Mouse (Mus musculus) cerebellum, adult 2 months (tissue): ENCODE data around the gene Gzmb. TPM values are rescaled to one million over a fixed set of nuclear protein-coding genes. Genes with fewer than 3 reads are reported as not detected.
"Not testable (repeated sequence)": the region's sequence is repeated elsewhere in the genome, so short reads cannot be mapped to it uniquely, and the experiment has no call there.

ENCODE experiments used
- DNase-seq, 2 experiments: peaks; one replicate each; pipeline ENCODE4 v3.0.0; 2021
- H3K27ac ChIP-seq: fragments of 200-500 bp; 2 replicates; pipeline ENCODE4 v1.5.1; 2012; ENCODE audit warnings: low read length, control low read depth, inconsistent platforms; ENCODE audit not compliant: insufficient read depth
- H3K27me3 ChIP-seq: fragments of 200-500 bp; 2 replicates; pipeline ENCODE4 v1.6.1; 2012; ENCODE audit warnings: inconsistent platforms, mild to moderate bottlenecking, low read length, moderate library complexity; ENCODE audit not compliant: control insufficient read depth, insufficient read depth
- H3K4me1 ChIP-seq: fragments of 200-500 bp; 2 replicates; pipeline ENCODE4 v1.6.1; 2011; ENCODE audit warnings: low read length; ENCODE audit not compliant: control insufficient read depth, insufficient read depth
- H3K4me3 ChIP-seq: fragments of 200-500 bp; replicated peaks from 2 replicates; pipeline ENCODE3; 2011; ENCODE audit warnings: mild to moderate bottlenecking, low read depth, low read length, control low read depth; ENCODE audit not compliant: insufficient read depth
- CTCF ChIP-seq: fragments of 200-500 bp; IDR thresholded peaks from 2 replicates; pipeline ENCODE4 v1.5.1; 2011; ENCODE audit warnings: low read depth, mild to moderate bottlenecking, control low read depth, low read length, moderate library complexity, borderline replicate concordance; ENCODE audit not compliant: insufficient read depth
- POLR2A ChIP-seq: fragments of 200-500 bp; IDR thresholded peaks from 2 replicates; pipeline ENCODE4 v1.6.1; 2011; ENCODE audit warnings: low read length, control low read depth, borderline replicate concordance; ENCODE audit not compliant: insufficient read depth
- WGBS: fragments of 180-500 bp; shearing (Covaris S2); methylation state at CpG from one replicate; pipeline ENCODE4 v1.1.7; 2018; 5-methylcytosine and 5-hydroxymethylcytosine counted together
- polyA plus RNA-seq: library from polyadenylated mRNA; depleted of rRNA; stranded (reverse); fragments of >200 nt; gene quantifications from 2 replicates; pipeline ENCODE4 v1.2.3, GENCODE M21; 2012

The Gzmb gene
- polyA plus RNA-seq, 1 experiment, result not detected

GRCm38 (mm10) chr14:56293146-56293545 is 31.1 kb upstream of the Gzmb start:
- no peak for DNase-seq
- TF ChIP-seq POLR2A, result no peak
- TF ChIP-seq CTCF, result no peak
- no peak overlapping the region for H3K4me3 ChIP-seq
- H3K4me1 ChIP-seq, result no peaks in the 10 kb centered on the region
- no peak overlapping the region for H3K27ac ChIP-seq
- H3K27me3 ChIP-seq, result no peaks in the 10 kb centered on the region

- Histone ChIP-seq H3K27ac (no peak overlapping the region), H3K27me3 (no peaks in the 10 kb centered on the region), H3K4me1 (no peaks in the 10 kb centered on the region), H3K4me3 (no peak overlapping the region)
- WGBS, result 49% methylated on average over 5 of the region's 5 CpGs
- no peak for TF ChIP-seq CTCF
- no peak for TF ChIP-seq POLR2A
- no peak for DNase-seq
Measured at GRCm38 (mm10) chr14:56288651-56289050, 26.6 kb upstream of the Gzmb start.

GRCm38 (mm10) chr14:56287806-56288205 is 25.7 kb upstream of the Gzmb start:
- 71% methylated on average over 5 of the region's 5 CpGs for WGBS
- DNase-seq, result no peak
- H3K27me3 ChIP-seq, result no peaks in the 10 kb centered on the region
- H3K27ac ChIP-seq, result no peak overlapping the region
- TF ChIP-seq POLR2A, result no peak
- TF ChIP-seq CTCF, result no peak
- H3K4me1 ChIP-seq, result no peaks in the 10 kb centered on the region
- no peak overlapping the region for H3K4me3 ChIP-seq

GRCm38 (mm10) chr14:56284356-56285325 is 22.6 kb upstream of the Gzmb start:
- H3K4me3 ChIP-seq, result no peak overlapping the region
- WGBS, result 87% methylated on average over 6 of the region's 6 CpGs

GRCm38 (mm10) chr14:56283816-56284215 is 21.8 kb upstream of the Gzmb start:
- TF ChIP-seq CTCF, result no peak
- no peak for TF ChIP-seq POLR2A
- no peak overlapping the region for H3K4me3 ChIP-seq
- H3K27ac ChIP-seq, result no peak overlapping the region
- no peak for DNase-seq
- no peaks in the 10 kb centered on the region for H3K27me3 ChIP-seq
- H3K4me1 ChIP-seq, result no peaks in the 10 kb centered on the region
- 89% methylated on average over 1 of the region's 1 CpGs for WGBS

More at GRCm38 (mm10) chr14:56284356-56285325, 22.6 kb upstream of the Gzmb start:
- Histone ChIP-seq H3K4me1 (no peaks in the 10 kb centered on the region), H3K27me3 (no peaks in the 10 kb centered on the region), H3K27ac (no peak overlapping the region)
- TF ChIP-seq POLR2A, result no peak
- no peak for TF ChIP-seq CTCF
- no peak for DNase-seq

GRCm38 (mm10) chr14:56281090-56281489 is 19.0 kb upstream of the Gzmb start:
- DNase-seq, result no peak
- TF ChIP-seq POLR2A, result no peak
- TF ChIP-seq CTCF, result no peak
- Histone ChIP-seq H3K27ac (no peak overlapping the region), H3K4me3 (no peak overlapping the region), H3K4me1 (no peaks in the 10 kb centered on the region), H3K27me3 (no peaks in the 10 kb centered on the region)
- WGBS, result 25% methylated on average over 5 of the region's 5 CpGs

GRCm38 (mm10) chr14:56278691-56279090 is 16.6 kb upstream of the Gzmb start:
- not testable (repeated sequence) for H3K4me3 ChIP-seq, H3K4me1 ChIP-seq, H3K27ac ChIP-seq, H3K27me3 ChIP-seq, DNase-seq
- WGBS, result 58% methylated on average over 7 of the region's 7 CpGs

- DNase-seq, H3K27ac ChIP-seq, H3K27me3 ChIP-seq, H3K4me1 ChIP-seq, H3K4me3 ChIP-seq: not testable (repeated sequence)
- WGBS, result 78% methylated on average over 7 of the region's 7 CpGs
Measured at GRCm38 (mm10) chr14:56276096-56276495, 14.0 kb upstream of the Gzmb start.

- Histone ChIP-seq H3K4me1 (no peaks in the 10 kb centered on the region), H3K27me3 (no peaks in the 10 kb centered on the region), H3K27ac (no peak overlapping the region), H3K4me3 (no peak overlapping the region)
- 94% methylated on average over 1 of the region's 1 CpGs for WGBS
- TF ChIP-seq CTCF (no peak), POLR2A (no peak)
- no peak for DNase-seq
Measured at GRCm38 (mm10) chr14:56266109-56266508, 4.0 kb upstream of the Gzmb start.
